Mouse (Mus musculus) forebrain, embryonic 13.5 days (tissue): ENCODE measurements around the gene Ttll3. TPM values are rescaled to one million over a fixed set of nuclear protein-coding genes. Genes with fewer than 3 reads are reported as not detected.

Experiments used
- ATAC-seq: fragments of 200-750 bp; cut with Nextera tagmentation; 2 replicates; pipeline ENCODE4 v1.8.0; 2017
- H3K27ac ChIP-seq: fragments of 300-500 bp; sonication (generic); 2 replicates; pipeline ENCODE4 v1.5.1; 2015; ENCODE audit warnings: inconsistent platforms, mild to moderate bottlenecking, moderate library complexity
- H3K27me3 ChIP-seq: fragments of 300-500 bp; sonication (generic); 2 replicates; pipeline ENCODE4 v1.6.1; 2015; ENCODE audit warnings: mild to moderate bottlenecking, inconsistent platforms
- H3K36me3 ChIP-seq: fragments of 300-500 bp; sonication (generic); 2 replicates; pipeline ENCODE4 v1.6.1; 2015; ENCODE audit warnings: mild to moderate bottlenecking, inconsistent platforms; ENCODE audit not compliant: poor library complexity, severe bottlenecking
- H3K4me1 ChIP-seq: fragments of 300-500 bp; sonication (generic); 2 replicates; pipeline ENCODE4 v1.6.1; 2015; ENCODE audit warnings: inconsistent platforms
- H3K4me2 ChIP-seq: fragments of 300-500 bp; sonication (generic); 2 replicates; pipeline ENCODE4 v1.6.1; 2015; ENCODE audit warnings: inconsistent platforms, mild to moderate bottlenecking, moderate library complexity
- H3K4me3 ChIP-seq: fragments of 300-500 bp; sonication (generic); 2 replicates; pipeline ENCODE4 v1.5.1; 2015; ENCODE audit warnings: mild to moderate bottlenecking, inconsistent platforms
- H3K9ac ChIP-seq: fragments of 300-500 bp; sonication (generic); 2 replicates; pipeline ENCODE4 v1.6.1; 2015; ENCODE audit warnings: mild to moderate bottlenecking, inconsistent platforms
- H3K9me3 ChIP-seq: fragments of 300-500 bp; sonication (generic); replicated peaks from 2 replicates; pipeline ENCODE4 v1.6.1; 2016; ENCODE audit warnings: inconsistent platforms
- WGBS: fragments of 180-500 bp; shearing (Covaris S2); methylation state at CpG from one replicate; pipeline ENCODE4 v1.1.7; 2015; 5-methylcytosine and 5-hydroxymethylcytosine counted together
- microRNA-seq: library from miRNA; unstranded; fragments of <30 nt; microRNA quantifications from one replicate; pipeline ENCODE4, GENCODE M21; 2016
- polyA plus RNA-seq: library from polyadenylated mRNA; unstranded; fragments of >200 nt; fragmentation: Nextera tagmentation; extraction: Ambion mirVana; gene quantifications from 2 replicates; pipeline ENCODE4 v1.2.1, GENCODE M21; 2015

The Ttll3 gene
- polyA plus RNA-seq, 1 experiment from 2014 or later, result 7.6 TPM

GRCm38 (mm10) chr6:113443091-113443490 lies 54.0 kb downstream of the Ttll3 start:
- Histone ChIP-seq H3K36me3 (peaks cover 20% of the 10 kb centered on the region), H3K9ac (peak overlapping the region; percentile 94), H3K4me2 (peak overlapping the region; percentile 95), H3K27me3 (no peaks in the 10 kb centered on the region), H3K27ac (0 out of 2 replicates have a peak overlapping the region, but pooled peaks have one; percentile 27), H3K9me3 (no peaks in the 10 kb centered on the region), H3K4me3 (peak overlapping the region; percentile 96), H3K4me1 (peaks cover 10% of the 10 kb centered on the region)
- 47% methylated on average over 12 of the region's 12 CpGs for WGBS
- peak; percentile 6; the same call in 1 of the 2 replicates for ATAC-seq

GRCm38 (mm10) chr6:113444207-113444965 lies 55.3 kb downstream of the Ttll3 start:
- H3K27ac ChIP-seq, result no peak overlapping the region
- no peak overlapping the region for H3K9ac ChIP-seq
- H3K36me3 ChIP-seq, result peaks cover 32% of the 10 kb centered on the region
- H3K9me3 ChIP-seq, result no peaks in the 10 kb centered on the region
- H3K4me3 ChIP-seq, result no peak overlapping the region
- 88% methylated on average over 8 of the region's 8 CpGs for WGBS
- no peaks in the 10 kb centered on the region for H3K27me3 ChIP-seq
- peaks cover 10% of the 10 kb centered on the region for H3K4me1 ChIP-seq
- no peak for ATAC-seq
- no peak overlapping the region for H3K4me2 ChIP-seq

GRCm38 (mm10) chr6:113447639-113448038 lies 58.6 kb downstream of the Ttll3 start:
- Histone ChIP-seq H3K9ac (no peak overlapping the region), H3K4me1 (peaks cover 15% of the 10 kb centered on the region), H3K36me3 (peaks cover 32% of the 10 kb centered on the region), H3K27ac (no peak overlapping the region), H3K9me3 (no peaks in the 10 kb centered on the region), H3K4me2 (no peak overlapping the region), H3K4me3 (no peak overlapping the region), H3K27me3 (no peaks in the 10 kb centered on the region)
- WGBS, result 86% methylated on average over 4 of the region's 4 CpGs
- no peak for ATAC-seq

- 83% methylated on average over 2 of the region's 2 CpGs for whole genome bisulfite sequencing
- Histone ChIP-seq H3K9ac (no peak overlapping the region), H3K9me3 (no peaks in the 10 kb centered on the region), H3K4me2 (no peak overlapping the region), H3K27ac (no peak overlapping the region), H3K4me1 (peaks cover 6% of the 10 kb centered on the region; the same call in 1 of the 2 replicates), H3K27me3 (no peaks in the 10 kb centered on the region), H3K4me3 (no peak overlapping the region), H3K36me3 (peaks cover 25% of the 10 kb centered on the region)
- no peak for ATAC-seq
Measured at GRCm38 (mm10) chr6:113451839-113452238, 62.8 kb downstream of the Ttll3 start.

- Histone ChIP-seq H3K9ac (no peak overlapping the region), H3K27ac (no peak overlapping the region), H3K27me3 (no peaks in the 10 kb centered on the region), H3K4me1 (peaks cover 6% of the 10 kb centered on the region; the same call in 1 of the 2 replicates), H3K4me3 (no peak overlapping the region), H3K36me3 (no peaks in the 10 kb centered on the region), H3K4me2 (no peak overlapping the region), H3K9me3 (no peaks in the 10 kb centered on the region)
- WGBS, result 83% methylated on average over 5 of the region's 5 CpGs
- ATAC-seq, result no peak
Measured at GRCm38 (mm10) chr6:113455007-113455406, 65.9 kb downstream of the Ttll3 start.

- Histone ChIP-seq H3K36me3 (no peaks in the 10 kb centered on the region), H3K4me3 (no peak within 1 kb of the TSS), H3K4me1 (no peaks in the 10 kb centered on the region), H3K9ac (no peak within 1 kb of the TSS), H3K9me3 (no peaks in the 10 kb centered on the region), H3K4me2 (no peak within 1 kb of the TSS), H3K27me3 (no peaks in the 10 kb centered on the region), H3K27ac (no peak within 1 kb of the TSS)
- 75% methylated on average over 10 of the region's 10 CpGs for WGBS
- no peak for ATAC-seq
Measured at GRCm38 (mm10) chr6:113457952-113458534, 69.0 kb downstream of the Ttll3 start, which contains the start of gene Il17re. Gene Il17re, plus strand, starts transcription at chr6:113458484.

- no peak for ATAC-seq
- no peaks in the 10 kb centered on the region for H3K27me3 ChIP-seq
- no peaks in the 10 kb centered on the region for H3K4me1 ChIP-seq
- no peak overlapping the region for H3K4me2 ChIP-seq
- 69% methylated on average over 10 of the region's 10 CpGs for WGBS
- H3K9me3 ChIP-seq, result no peaks in the 10 kb centered on the region
- no peak overlapping the region for H3K27ac ChIP-seq
- no peak overlapping the region for H3K9ac ChIP-seq
- H3K36me3 ChIP-seq, result no peaks in the 10 kb centered on the region
- no peak overlapping the region for H3K4me3 ChIP-seq
Measured at GRCm38 (mm10) chr6:113458635-113459034, 69.6 kb downstream of the Ttll3 start.

GRCm38 (mm10) chr6:113464040-113464439 lies 75.0 kb downstream of the Ttll3 start:
- Histone ChIP-seq H3K4me2 (no peak overlapping the region), H3K36me3 (no peaks in the 10 kb centered on the region), H3K9ac (no peak overlapping the region), H3K27ac (no peak overlapping the region), H3K4me1 (0 out of 2 replicates have a peak, but pooled peaks cover 3% of the 10 kb centered on the region), H3K27me3 (peaks cover 20% of the 10 kb centered on the region; the same call in 1 of the 2 replicates), H3K9me3 (no peaks in the 10 kb centered on the region), H3K4me3 (no peak overlapping the region)
- 78% methylated on average over 7 of the region's 7 CpGs for WGBS
- no peak for ATAC-seq

Small RNAs within 50 kb of the gene (microRNA-seq; reads per million reads assigned to microRNA genes)
- gene Gm24387, result not detected

Other genes starting within 250 kb of the Ttll3 start
- gene Lhfpl4, start 193.9 kb upstream of the Ttll3 start, polyA plus RNA-seq, result 29.6 and 33.8 TPM in 2 replicates
- gene Mtmr14, start 151.4 kb upstream of the Ttll3 start, polyA plus RNA-seq, result 42.5 and 45.4 TPM in 2 replicates
- 0.39 and 0.68 TPM in 2 replicates for gene Cpne9, start 107.0 kb upstream of the Ttll3 start, polyA plus RNA-seq
- gene Brpf1, start 82.1 kb upstream of the Ttll3 start, polyA plus RNA-seq, result 20.0 and 21.5 TPM in 2 replicates
- gene Ogg1, start 62.3 kb upstream of the Ttll3 start, polyA plus RNA-seq, result 11.4 and 13.3 TPM in 2 replicates
- 56.1 and 62.7 TPM in 2 replicates for gene Camk1, start 45.3 kb upstream of the Ttll3 start, polyA plus RNA-seq
- 65.4 and 70.6 TPM in 2 replicates for gene Tada3, start 11.4 kb upstream of the Ttll3 start, polyA plus RNA-seq
- 368 and 377 TPM in 2 replicates for gene Arpc4, start 11.1 kb upstream of the Ttll3 start, polyA plus RNA-seq
- 20.8 and 24.4 TPM in 2 replicates for gene Rpusd3, start 30.1 kb downstream of the Ttll3 start, polyA plus RNA-seq
- gene Cidec, start 46.5 kb downstream of the Ttll3 start, polyA plus RNA-seq, result not detected in 2 replicates
- gene Jagn1, start 53.3 kb downstream of the Ttll3 start, polyA plus RNA-seq, result 86.0 and 92.1 TPM in 2 replicates
- 0.05 TPM in 1 of 2 replicates, not detected in the other for gene Il17re, start 69.2 kb downstream of the Ttll3 start, polyA plus RNA-seq
- 0.84 and 1.4 TPM in 2 replicates for gene Il17rc, start 82.2 kb downstream of the Ttll3 start, polyA plus RNA-seq
- 47.4 and 47.5 TPM in 2 replicates for gene Creld1, start 94.0 kb downstream of the Ttll3 start, polyA plus RNA-seq
- 2.8 and 3.1 TPM in 2 replicates for gene Prrt3, start 112.7 kb downstream of the Ttll3 start, polyA plus RNA-seq
- gene Emc3, start 142.4 kb downstream of the Ttll3 start, polyA plus RNA-seq, result 84.7 and 87.8 TPM in 2 replicates
- gene Fancd2, start 142.4 kb downstream of the Ttll3 start, polyA plus RNA-seq, result 11.9 and 14.1 TPM in 2 replicates
- 0.28 TPM in 1 of 2 replicates, not detected in the other for gene Fancd2os, start 211.5 kb downstream of the Ttll3 start, polyA plus RNA-seq
- gene Brk1, start 215.5 kb downstream of the Ttll3 start, polyA plus RNA-seq, result 227 TPM in 2 replicates
- 57.3 and 63.9 TPM in 2 replicates for gene Vhl, start 234.7 kb downstream of the Ttll3 start, polyA plus RNA-seq
- gene Irak2, start 249.2 kb downstream of the Ttll3 start, polyA plus RNA-seq, result 0.77 and 0.96 TPM in 2 replicates